Mouse (Mus musculus) midbrain, embryonic 13.5 days (tissue): ENCODE measurements around the gene Mpzl1. TPM values are rescaled to one million over a fixed set of nuclear protein-coding genes. Genes with fewer than 3 reads are reported as not detected.

ENCODE experiments used
- ATAC-seq: fragments of 200-750 bp; cut with Nextera tagmentation; 2 replicates; pipeline ENCODE4 v1.8.0; 2017; ENCODE audit warnings: mild to moderate bottlenecking, moderate TSS enrichment, moderate library complexity
- H3K27ac ChIP-seq: fragments of 300-500 bp; sonication (generic); 2 replicates; pipeline ENCODE4 v1.5.1; 2015; ENCODE audit warnings: inconsistent platforms, mild to moderate bottlenecking, moderate library complexity
- H3K27me3 ChIP-seq: fragments of 300-500 bp; sonication (generic); 2 replicates; pipeline ENCODE4 v1.6.1; 2015; ENCODE audit warnings: mild to moderate bottlenecking, inconsistent platforms
- H3K36me3 ChIP-seq: fragments of 300-500 bp; sonication (generic); 2 replicates; pipeline ENCODE4 v1.6.1; 2015; ENCODE audit warnings: mild to moderate bottlenecking, inconsistent platforms
- H3K4me1 ChIP-seq: fragments of 300-500 bp; sonication (generic); replicated peaks from 2 replicates; pipeline ENCODE4 v1.6.1; 2015; ENCODE audit warnings: inconsistent platforms
- H3K4me2 ChIP-seq: fragments of 300-500 bp; sonication (generic); replicated peaks from 2 replicates; pipeline ENCODE4 v1.6.1; 2015; ENCODE audit warnings: moderate library complexity, mild to moderate bottlenecking, inconsistent platforms
- H3K4me3 ChIP-seq: fragments of 300-500 bp; sonication (generic); replicated peaks from 2 replicates; pipeline ENCODE4 v1.5.1; 2015; ENCODE audit warnings: mild to moderate bottlenecking, inconsistent platforms
- H3K9ac ChIP-seq: fragments of 300-500 bp; sonication (generic); replicated peaks from 2 replicates; pipeline ENCODE4 v1.6.1; 2015; ENCODE audit warnings: mild to moderate bottlenecking, inconsistent platforms
- H3K9me3 ChIP-seq: fragments of 300-500 bp; sonication (generic); 2 replicates; pipeline ENCODE4 v1.6.1; 2016; ENCODE audit warnings: mild to moderate bottlenecking, inconsistent platforms
- WGBS: fragments of 180-500 bp; shearing (Covaris S2); methylation state at CpG from one replicate; pipeline ENCODE4 v1.1.7; 2015; 5-methylcytosine and 5-hydroxymethylcytosine counted together
- polyA plus RNA-seq: library from polyadenylated mRNA; unstranded; fragments of >200 nt; fragmentation: Nextera tagmentation; extraction: Ambion mirVana; gene quantifications from 2 replicates; pipeline ENCODE4 v1.2.1, GENCODE M21; 2015

The Mpzl1 gene
- polyA plus RNA-seq, 1 experiment from 2014 or later: 147 TPM

GRCm38 (mm10) chr1:165668904-165669303 lies 34.6 kb upstream of the Mpzl1 start:
- no peaks in the 10 kb centered on the region; the same call in 1 of the 2 replicates for H3K4me1 ChIP-seq
- 84% methylated on average over 4 of the region's 4 CpGs for WGBS
- ATAC-seq: no peak

GRCm38 (mm10) chr1:165667380-165667779 lies 33.0 kb upstream of the Mpzl1 start:
- Histone ChIP-seq H3K4me3 (no peak overlapping the region), H3K4me2 (no peak overlapping the region), H3K36me3 (no peaks in the 10 kb centered on the region), H3K4me1 (peaks cover 10% of the 10 kb centered on the region), H3K9me3 (no peaks in the 10 kb centered on the region), H3K27ac (no peak overlapping the region), H3K27me3 (no peaks in the 10 kb centered on the region), H3K9ac (no peak overlapping the region)
- 73% methylated on average over 13 of the region's 13 CpGs for WGBS
- no peak for ATAC-seq

More at GRCm38 (mm10) chr1:165668904-165669303, 34.6 kb upstream of the Mpzl1 start:
- Histone ChIP-seq H3K9me3 (no peaks in the 10 kb centered on the region), H3K9ac (no peak overlapping the region), H3K27me3 (no peaks in the 10 kb centered on the region), H3K4me3 (no peak overlapping the region), H3K36me3 (no peaks in the 10 kb centered on the region), H3K27ac (no peak overlapping the region), H3K4me2 (no peak overlapping the region)

- WGBS: 92% methylated on average over 6 of the region's 6 CpGs
These were observed 32.6 kb upstream of the Mpzl1 start for GRCm38 (mm10) chr1:165666944-165667343.

DNA sequence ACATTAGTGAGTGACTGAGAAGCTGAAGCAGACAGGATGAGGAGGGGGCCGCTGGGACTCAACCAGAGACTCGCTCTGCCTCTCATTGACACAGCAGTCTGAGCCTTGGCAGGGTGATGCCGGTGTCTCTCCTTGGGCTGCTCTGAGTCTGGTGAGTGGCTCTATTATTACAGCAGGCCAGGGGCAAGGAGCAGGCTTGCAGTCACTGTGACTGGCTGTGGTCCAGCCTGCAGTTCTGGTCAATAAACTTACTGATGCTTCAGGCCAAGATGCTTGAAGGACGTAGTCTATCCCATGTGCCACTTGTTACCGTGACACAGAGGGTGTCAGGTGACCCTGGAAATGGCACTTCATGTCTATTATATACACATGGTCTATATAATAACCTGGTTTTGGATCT lies 31.4 kb upstream of the Mpzl1 start:
- Histone ChIP-seq H3K36me3 (no peaks in the 10 kb centered on the region), H3K4me3 (no peak overlapping the region), H3K9me3 (no peaks in the 10 kb centered on the region), H3K9ac (no peak overlapping the region), H3K4me2 (no peak overlapping the region), H3K4me1 (peaks cover 11% of the 10 kb centered on the region), H3K27me3 (no peaks in the 10 kb centered on the region), H3K27ac (no peak overlapping the region)
- WGBS: 85% methylated on average over 5 of the region's 5 CpGs
- no peak for ATAC-seq

More at GRCm38 (mm10) chr1:165666944-165667343, 32.6 kb upstream of the Mpzl1 start:
- Histone ChIP-seq H3K4me2 (no peak overlapping the region), H3K4me1 (peaks cover 11% of the 10 kb centered on the region), H3K36me3 (no peaks in the 10 kb centered on the region), H3K27ac (no peak overlapping the region), H3K9me3 (no peaks in the 10 kb centered on the region), H3K27me3 (no peaks in the 10 kb centered on the region), H3K4me3 (no peak overlapping the region), H3K9ac (no peak overlapping the region)
- ATAC-seq: no peak

DNA sequence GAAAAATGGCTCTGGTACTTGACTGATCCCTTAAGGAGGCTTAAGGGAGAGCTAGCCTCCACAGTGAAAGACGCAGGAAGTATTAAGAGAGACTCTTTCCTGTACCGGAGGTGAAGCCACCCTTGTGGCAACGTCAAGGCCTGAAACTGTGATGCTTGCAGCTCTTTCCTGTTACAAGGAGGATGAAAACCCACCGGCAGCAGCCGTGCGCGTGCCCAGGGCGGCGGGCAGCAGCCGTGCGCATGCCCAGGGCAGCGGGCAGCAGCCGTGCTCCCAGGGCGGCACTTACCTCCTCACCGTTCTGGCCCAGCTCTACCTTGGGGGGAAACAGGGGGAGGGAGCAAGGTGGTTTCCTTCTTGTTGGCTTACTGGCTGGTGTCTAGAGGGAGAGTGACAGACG lies 28.9 kb upstream of the Mpzl1 start:
- no peaks in the 10 kb centered on the region for H3K9me3 ChIP-seq
- WGBS: 79% methylated on average over 16 of the region's 16 CpGs
- H3K9ac ChIP-seq: no peak overlapping the region
- H3K4me1 ChIP-seq: peaks cover 11% of the 10 kb centered on the region
- no peak for ATAC-seq
- no peaks in the 10 kb centered on the region for H3K27me3 ChIP-seq
- no peak overlapping the region for H3K4me3 ChIP-seq
- H3K36me3 ChIP-seq: no peaks in the 10 kb centered on the region
- no peak overlapping the region for H3K4me2 ChIP-seq
- H3K27ac ChIP-seq: peak overlapping the region; percentile 51; the same call in 1 of the 2 replicates

DNA sequence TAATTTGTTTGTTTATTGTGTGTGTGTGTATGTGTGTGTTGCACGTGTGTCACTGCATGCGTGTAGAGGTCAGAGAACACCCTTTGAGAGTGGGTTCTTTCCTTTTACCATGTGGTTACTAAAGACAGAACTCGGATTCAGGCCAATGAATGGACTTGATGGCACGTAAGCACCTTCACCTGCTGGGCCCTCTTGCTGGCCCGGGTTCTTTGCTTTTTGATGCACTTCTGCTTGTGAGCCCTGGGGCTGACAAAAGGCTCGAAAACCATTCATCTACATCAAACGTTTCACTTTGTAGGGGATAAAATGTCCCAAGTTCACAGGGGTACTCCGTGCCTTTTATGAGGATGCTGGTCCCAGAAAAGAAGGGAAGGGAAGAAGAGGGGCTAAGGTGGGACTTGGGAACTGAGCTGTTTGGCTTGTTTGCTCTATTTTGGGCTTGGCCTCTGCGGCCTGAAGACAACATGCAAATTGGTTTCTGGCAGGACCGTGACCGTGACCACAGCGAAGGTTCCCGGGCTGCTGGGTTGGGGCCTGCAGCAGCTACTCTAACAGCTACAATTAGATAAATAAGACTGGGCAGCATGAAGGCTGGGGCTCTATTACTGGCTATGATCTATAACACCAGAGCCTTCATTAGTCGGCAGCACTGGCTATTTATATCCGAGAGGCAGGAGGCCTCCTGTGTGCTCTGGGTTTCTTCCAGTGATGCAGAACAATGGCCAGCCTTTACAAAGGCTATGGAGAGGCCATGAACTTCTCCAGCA lies 28.3 kb upstream of the Mpzl1 start:
- no peaks in the 10 kb centered on the region for H3K27me3 ChIP-seq
- H3K9me3 ChIP-seq: no peaks in the 10 kb centered on the region
- H3K4me3 ChIP-seq: no peak overlapping the region
- H3K27ac ChIP-seq: peak overlapping the region; percentile 51; the same call in 1 of the 2 replicates
- H3K36me3 ChIP-seq: no peaks in the 10 kb centered on the region
- no peak for ATAC-seq
- 40% methylated on average over 15 of the region's 15 CpGs for WGBS
- no peak overlapping the region for H3K9ac ChIP-seq
- no peak overlapping the region for H3K4me2 ChIP-seq
- peaks cover 11% of the 10 kb centered on the region for H3K4me1 ChIP-seq

GRCm38 (mm10) chr1:165661725-165662124 lies 27.4 kb upstream of the Mpzl1 start:
- Histone ChIP-seq H3K9me3 (no peaks in the 10 kb centered on the region), H3K4me2 (no peak overlapping the region), H3K4me3 (no peak overlapping the region), H3K9ac (no peak overlapping the region), H3K27me3 (no peaks in the 10 kb centered on the region), H3K27ac (no peak overlapping the region), H3K4me1 (peaks cover 11% of the 10 kb centered on the region), H3K36me3 (no peaks in the 10 kb centered on the region)
- 87% methylated on average over 6 of the region's 6 CpGs for WGBS
- no peak for ATAC-seq

- H3K36me3 ChIP-seq: no peaks in the 10 kb centered on the region
- H3K4me3 ChIP-seq: no peak overlapping the region
- H3K4me2 ChIP-seq: no peak overlapping the region
- no peak overlapping the region for H3K9ac ChIP-seq
- peaks cover 11% of the 10 kb centered on the region for H3K4me1 ChIP-seq
- H3K27ac ChIP-seq: no peak overlapping the region
- ATAC-seq: peak; percentile 37
- H3K27me3 ChIP-seq: no peaks in the 10 kb centered on the region
- no peaks in the 10 kb centered on the region for H3K9me3 ChIP-seq
- 55% methylated on average over 3 of the region's 3 CpGs for WGBS
These were observed 26.9 kb upstream of the Mpzl1 start for GRCm38 (mm10) chr1:165661191-165661590.

DNA sequence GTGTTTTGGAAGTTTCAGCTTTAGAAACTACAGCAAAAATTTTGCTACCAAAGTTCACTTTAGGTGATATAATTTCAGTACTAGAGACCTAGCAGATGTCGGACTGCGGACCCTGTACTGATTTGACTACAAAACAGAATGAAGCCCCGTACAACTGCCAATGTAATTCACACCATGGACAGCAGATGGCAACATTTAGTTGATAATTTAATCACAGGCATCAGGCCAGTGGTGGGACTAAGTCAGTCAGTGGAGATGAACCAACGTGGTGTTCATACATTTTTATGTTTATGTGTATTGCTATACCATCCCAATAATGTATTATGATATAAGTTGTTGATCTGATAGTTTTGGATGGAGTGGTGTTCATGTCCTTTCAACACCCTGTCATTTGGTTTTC lies 26.4 kb upstream of the Mpzl1 start:
- H3K4me2 ChIP-seq: no peak overlapping the region
- WGBS: 16% methylated on average over 4 of the region's 4 CpGs
- no peak overlapping the region for H3K27ac ChIP-seq
- no peaks in the 10 kb centered on the region for H3K36me3 ChIP-seq
- H3K4me1 ChIP-seq: peaks cover 11% of the 10 kb centered on the region
- no peaks in the 10 kb centered on the region for H3K9me3 ChIP-seq
- no peak overlapping the region for H3K9ac ChIP-seq
- no peak overlapping the region for H3K4me3 ChIP-seq
- no peaks in the 10 kb centered on the region for H3K27me3 ChIP-seq
- peak; percentile 73 for ATAC-seq

GRCm38 (mm10) chr1:165658602-165659001 lies 24.3 kb upstream of the Mpzl1 start:
- no peak overlapping the region for H3K4me2 ChIP-seq
- ATAC-seq: peak; percentile 46
- 26% methylated on average over 5 of the region's 5 CpGs for WGBS

DNA sequence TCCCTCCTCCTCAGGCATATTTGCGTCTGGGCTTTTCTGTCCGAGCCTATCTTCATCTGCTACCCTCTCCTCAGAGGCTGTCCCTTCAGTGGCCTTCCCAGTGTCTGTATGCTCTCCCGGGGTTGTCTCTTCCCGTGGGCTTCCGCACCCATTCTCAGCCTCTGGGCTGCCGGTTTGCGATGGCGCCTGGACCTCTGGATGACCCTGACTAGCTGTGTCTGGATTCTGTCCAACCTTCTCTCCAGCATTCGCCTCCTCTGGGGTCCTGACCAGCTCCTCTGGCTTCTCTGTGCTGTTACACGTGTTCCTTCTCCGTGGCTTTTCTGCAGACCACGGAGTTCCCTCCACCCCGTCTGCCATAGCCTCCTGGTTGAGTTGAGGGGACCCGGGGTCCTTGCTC lies 21.1 kb upstream of the Mpzl1 start:
- Histone ChIP-seq H3K4me1 (no peaks in the 10 kb centered on the region), H3K27ac (no peak overlapping the region), H3K4me3 (no peak overlapping the region), H3K4me2 (no peak overlapping the region), H3K9ac (no peak overlapping the region), H3K36me3 (no peaks in the 10 kb centered on the region), H3K9me3 (no peaks in the 10 kb centered on the region), H3K27me3 (no peaks in the 10 kb centered on the region)
- ATAC-seq: no peak
- WGBS: 91% methylated on average over 14 of the region's 14 CpGs

More at GRCm38 (mm10) chr1:165658602-165659001, 24.3 kb upstream of the Mpzl1 start:
- Histone ChIP-seq H3K27me3 (no peaks in the 10 kb centered on the region), H3K4me3 (no peak overlapping the region), H3K9ac (no peak overlapping the region), H3K27ac (no peak overlapping the region), H3K36me3 (no peaks in the 10 kb centered on the region), H3K4me1 (peaks cover 11% of the 10 kb centered on the region), H3K9me3 (no peaks in the 10 kb centered on the region)

GRCm38 (mm10) chr1:165655022-165655421 lies 20.7 kb upstream of the Mpzl1 start:
- H3K4me2 ChIP-seq: no peak overlapping the region
- no peak overlapping the region for H3K4me3 ChIP-seq
- no peaks in the 10 kb centered on the region for H3K4me1 ChIP-seq
- H3K27me3 ChIP-seq: no peaks in the 10 kb centered on the region
- no peak overlapping the region for H3K9ac ChIP-seq
- ATAC-seq: no peak
- whole genome bisulfite sequencing: 74% methylated on average over 6 of the region's 6 CpGs
- no peak overlapping the region for H3K27ac ChIP-seq
- no peaks in the 10 kb centered on the region for H3K9me3 ChIP-seq
- no peaks in the 10 kb centered on the region for H3K36me3 ChIP-seq
